Mouse (Mus musculus): ENCODE data around the gene Mcl1. TPM values are rescaled to one million over a fixed set of nuclear protein-coding genes. Genes with fewer than 3 reads are reported as not detected.
"Not testable (repeated sequence)": the region's sequence is repeated elsewhere in the genome, so short reads cannot be mapped to it uniquely, and the experiment has no call there.

Gene Mcl1
- polyA plus RNA-seq, 1 experiment from 2014 or later: 34.8 TPM

GRCm38 (mm10) chr3:95651033-95651373 lies 7.6 kb upstream of the Mcl1 start:
- Histone ChIP-seq H3K9ac (no peak overlapping the region), H3K27me3 (no peaks in the 10 kb centered on the region), H3K4me2 (0 out of 2 replicates have a peak overlapping the region, but pooled peaks have one; percentile 0), H3K9me3 (replicated peaks) (no peaks in the 10 kb centered on the region), H3K36me3 (replicated peaks) (no peaks in the 10 kb centered on the region), H3K4me1 (replicated peaks) (peaks cover 46% of the 10 kb centered on the region), H3K27ac (replicated peaks) (peak overlapping the region; percentile 75), H3K4me3 (replicated peaks) (no peak overlapping the region)
- ATAC-seq (ENCODE audit: insufficient read depth): no peak
- 68% methylated on average over 3 of the region's 3 CpGs for WGBS (ENCODE audit: insufficient replicate concordance)

GRCm38 (mm10) chr3:95651391-95652203 lies 7.0 kb upstream of the Mcl1 start:
- H3K36me3 ChIP-seq (replicated peaks): no peaks in the 10 kb centered on the region
- no peaks in the 10 kb centered on the region for H3K27me3 ChIP-seq
- H3K27ac ChIP-seq (replicated peaks): peak overlapping the region; percentile 75
- peak overlapping the region; percentile 1; the same call in 1 of the 2 replicates for H3K4me2 ChIP-seq
- WGBS (ENCODE audit: insufficient replicate concordance): 72% methylated on average over 16 of the region's 16 CpGs
- no peak for ATAC-seq (ENCODE audit: insufficient read depth)
- peaks cover 42% of the 10 kb centered on the region for H3K4me1 ChIP-seq (replicated peaks)
- no peaks in the 10 kb centered on the region for H3K9me3 ChIP-seq (replicated peaks)
- no peak overlapping the region for H3K9ac ChIP-seq
- H3K4me3 ChIP-seq (replicated peaks): no peak overlapping the region

DNA sequence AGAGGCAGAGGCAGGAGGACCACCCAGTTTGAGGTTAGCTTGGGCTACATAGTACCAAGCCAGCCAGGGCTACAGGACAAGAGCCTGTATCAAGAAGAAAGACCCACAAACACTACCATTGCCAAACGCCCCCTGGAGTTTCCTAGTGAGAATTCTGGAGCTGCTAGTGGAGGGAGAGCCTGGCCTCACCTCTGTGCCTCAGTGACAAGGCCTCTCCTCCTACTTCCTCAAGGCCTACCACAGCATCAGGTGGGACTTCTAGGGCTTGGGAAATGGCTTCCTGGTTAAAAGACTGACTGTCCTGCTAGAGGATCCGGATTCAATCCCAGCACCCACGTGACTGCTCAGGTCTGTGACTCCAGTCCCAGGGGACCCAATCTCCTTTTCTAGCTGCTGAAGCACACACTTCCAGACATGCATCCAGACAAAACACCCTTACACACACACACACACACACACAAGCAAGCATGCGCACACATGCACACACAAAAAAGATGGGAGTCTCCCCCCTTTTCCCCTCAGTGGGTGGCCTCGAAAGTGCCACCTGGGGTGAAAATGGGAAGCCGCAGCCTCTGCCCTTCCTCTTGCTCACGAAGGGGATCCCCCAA lies 6.3 kb upstream of the Mcl1 start:
- peak overlapping the region; percentile 75 for H3K27ac ChIP-seq (replicated peaks)

DNA sequence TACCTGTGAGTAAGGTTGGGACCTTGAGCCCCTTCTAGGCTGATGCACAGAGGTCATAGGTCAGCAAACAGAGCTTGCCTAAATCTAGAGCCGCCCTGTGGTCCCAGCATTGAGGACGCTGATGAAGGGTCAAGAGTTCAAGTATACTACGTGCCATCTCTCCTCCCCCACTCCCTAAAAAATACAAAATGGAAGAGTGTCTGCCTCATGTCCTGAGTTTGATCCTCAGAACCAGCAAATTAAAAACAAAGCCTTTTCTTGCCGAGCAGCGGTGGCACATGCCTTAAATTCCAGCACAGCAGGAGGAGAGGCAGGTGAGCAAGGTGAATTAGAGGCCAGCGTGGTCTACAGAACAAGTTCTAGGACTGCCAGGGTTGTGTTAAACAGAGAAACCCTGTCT lies 5.7 kb upstream of the Mcl1 start:
- H3K9ac ChIP-seq: no peak overlapping the region
- H3K9me3 ChIP-seq (replicated peaks): no peaks in the 10 kb centered on the region
- no peaks in the 10 kb centered on the region for H3K27me3 ChIP-seq
- ATAC-seq (ENCODE audit: insufficient read depth): no peak
- peak overlapping the region; percentile 75 for H3K27ac ChIP-seq (replicated peaks)
- H3K4me2 ChIP-seq: no peak overlapping the region
- H3K36me3 ChIP-seq (replicated peaks): no peaks in the 10 kb centered on the region
- peaks cover 54% of the 10 kb centered on the region for H3K4me1 ChIP-seq (replicated peaks)
- no peak overlapping the region for H3K4me3 ChIP-seq (replicated peaks)
- WGBS (ENCODE audit: insufficient replicate concordance): 59% methylated on average over 6 of the region's 6 CpGs

More for the DNA sequence above, 6.3 kb upstream of the Mcl1 start:
- Histone ChIP-seq H3K4me3 (replicated peaks) (no peak overlapping the region), H3K4me2 (peak overlapping the region; percentile 1; the same call in 1 of the 2 replicates), H3K9me3 (replicated peaks) (no peaks in the 10 kb centered on the region), H3K4me1 (replicated peaks) (peaks cover 49% of the 10 kb centered on the region), H3K27me3 (no peaks in the 10 kb centered on the region), H3K36me3 (replicated peaks) (no peaks in the 10 kb centered on the region), H3K9ac (no peak overlapping the region)
- ATAC-seq (ENCODE audit: insufficient read depth): 0 out of 2 replicates have a peak, but pooled peaks have one; percentile 17
- WGBS (ENCODE audit: insufficient replicate concordance): 53% methylated on average over 7 of the region's 7 CpGs

- H3K9me3 ChIP-seq (replicated peaks): no peaks in the 10 kb centered on the region
- H3K27ac ChIP-seq (replicated peaks): peak overlapping the region; percentile 75
- no peaks in the 10 kb centered on the region for H3K27me3 ChIP-seq
- H3K4me2 ChIP-seq: peak overlapping the region; percentile 21; the same call in 1 of the 2 replicates
- 36% methylated on average over 11 of the region's 11 CpGs for WGBS (ENCODE audit: insufficient replicate concordance)
- H3K9ac ChIP-seq: no peak overlapping the region
- H3K36me3 ChIP-seq (replicated peaks): no peaks in the 10 kb centered on the region
- no peak overlapping the region for H3K4me3 ChIP-seq (replicated peaks)
- ATAC-seq (ENCODE audit: insufficient read depth): no peak
- peaks cover 57% of the 10 kb centered on the region for H3K4me1 ChIP-seq (replicated peaks)
These were observed 5.0 kb upstream of the Mcl1 start for GRCm38 (mm10) chr3:95653473-95654034.

GRCm38 (mm10) chr3:95654371-95654770 lies 4.2 kb upstream of the Mcl1 start:
- not testable (repeated sequence) for H3K9me3 ChIP-seq (replicated peaks); H3K4me3 ChIP-seq (replicated peaks); H3K4me2 ChIP-seq; ATAC-seq (ENCODE audit: insufficient read depth); H3K36me3 ChIP-seq (replicated peaks); H3K27me3 ChIP-seq; H3K9ac ChIP-seq
- WGBS (ENCODE audit: insufficient replicate concordance): 77% methylated on average over 3 of the region's 3 CpGs
- H3K27ac ChIP-seq (replicated peaks): 0 out of 2 replicates have a peak overlapping the region, but pooled peaks have one; percentile 75
- peaks cover 57% of the 10 kb centered on the region for H3K4me1 ChIP-seq (replicated peaks)

- Histone ChIP-seq H3K9me3 (replicated peaks) (no peaks in the 10 kb centered on the region), H3K36me3 (replicated peaks) (peaks cover 7% of the 10 kb centered on the region), H3K4me3 (replicated peaks) (no peak overlapping the region), H3K27me3 (no peaks in the 10 kb centered on the region), H3K4me2 (no peak overlapping the region), H3K9ac (no peak overlapping the region), H3K4me1 (replicated peaks) (peaks cover 56% of the 10 kb centered on the region), H3K27ac (replicated peaks) (no peak overlapping the region)
- ATAC-seq (ENCODE audit: insufficient read depth): no peak
- 71% methylated on average over 5 of the region's 5 CpGs for WGBS (ENCODE audit: insufficient replicate concordance)
These were observed 3.2 kb upstream of the Mcl1 start for GRCm38 (mm10) chr3:95655437-95655836.

- 73% methylated on average over 3 of the region's 3 CpGs for WGBS (ENCODE audit: insufficient replicate concordance)
- Histone ChIP-seq H3K9ac (no peak overlapping the region), H3K27me3 (no peaks in the 10 kb centered on the region), H3K36me3 (replicated peaks) (peaks cover 22% of the 10 kb centered on the region), H3K9me3 (replicated peaks) (no peaks in the 10 kb centered on the region), H3K27ac (replicated peaks) (peak overlapping the region; percentile 98; the same call in 1 of the 2 replicates), H3K4me1 (replicated peaks) (peaks cover 61% of the 10 kb centered on the region), H3K4me2 (0 out of 2 replicates have a peak overlapping the region, but pooled peaks have one; percentile 74), H3K4me3 (replicated peaks) (no peak overlapping the region)
- no peak for ATAC-seq (ENCODE audit: insufficient read depth)
These were observed 1.5 kb upstream of the Mcl1 start for GRCm38 (mm10) chr3:95657108-95657507.

- Histone ChIP-seq H3K27ac (replicated peaks) (peak overlapping the region; percentile 98), H3K4me2 (peak overlapping the region; percentile 74), H3K36me3 (replicated peaks) (peaks cover 28% of the 10 kb centered on the region), H3K9me3 (replicated peaks) (no peaks in the 10 kb centered on the region), H3K27me3 (no peaks in the 10 kb centered on the region), H3K9ac (peak overlapping the region; percentile 100), H3K4me3 (replicated peaks) (peak overlapping the region; percentile 97), H3K4me1 (replicated peaks) (peaks cover 61% of the 10 kb centered on the region)
- no peak for ATAC-seq (ENCODE audit: insufficient read depth)
- 65% methylated on average over 3 of the region's 3 CpGs for WGBS (ENCODE audit: insufficient replicate concordance)
These were observed 877 bp upstream of the Mcl1 start for GRCm38 (mm10) chr3:95657711-95658110.

GRCm38 (mm10) chr3:95658868-95659712 lies 502 bp downstream of the Mcl1 start:
- Histone ChIP-seq H3K4me1 (replicated peaks) (peaks cover 61% of the 10 kb centered on the region), H3K36me3 (replicated peaks) (peaks cover 41% of the 10 kb centered on the region), H3K9ac (peak overlapping the region; percentile 100), H3K4me3 (replicated peaks) (peak overlapping the region; percentile 97), H3K4me2 (peak overlapping the region; percentile 77), H3K27ac (replicated peaks) (peak overlapping the region; percentile 98), H3K27me3 (no peaks in the 10 kb centered on the region), H3K9me3 (replicated peaks) (no peaks in the 10 kb centered on the region)
- under 1% methylated on average over 95 of the region's 113 CpGs for WGBS (ENCODE audit: insufficient replicate concordance)
- peak; percentile 59 for ATAC-seq (ENCODE audit: insufficient read depth)

All from liver, embryonic 15.5 days (tissue).